Mouse (Mus musculus): Measurements from ENCODE around the gene Lrrc27.

GRCm38 (mm10) chr7:139251881-139252301 is 39.1 kb downstream of the Lrrc27 start:
- TF ChIP-seq EP300 (optimal IDR thresholded peaks at IDR 0.05) (no peak), CTCF (IDR thresholded peaks at IDR 0.05; ENCODE audit: low read depth) (no peak)
